Mouse (Mus musculus) spleen, postnatal 0 days (tissue): ENCODE results near the gene BC024063. TPM values are rescaled to one million over a fixed set of nuclear protein-coding genes. Genes with fewer than 3 reads are reported as not detected.

ENCODE experiments used
- polyA plus RNA-seq: library from polyadenylated mRNA; unstranded; fragments of >200 nt; fragmentation: Nextera tagmentation; extraction: Ambion mirVana; gene quantifications from 2 replicates; pipeline ENCODE4 v1.2.1, GENCODE M21; 2015

Gene BC024063
- 0.64 and 0.71 TPM in 2 replicates for polyA plus RNA-seq

GRCm38 (mm10) chr10:82082728-82083621 is at the start of gene BC024063:
TSS of gene BC024063 (plus strand) at chr10:82083353.

GRCm38 (mm10) chr10:82047597-82048459 is 35.3 kb upstream of the BC024063 start, which contains the start of gene Zfp873:
TSS of gene Zfp873 (plus strand) at chr10:82048123.

GRCm38 (mm10) chr10:82127850-82128401 is 44.8 kb downstream of the BC024063 start, which contains the start of gene AU041133:
TSS of gene AU041133 (plus strand) at chr10:82128013.

Other genes starting within 250 kb of the BC024063 start
- 2.4 and 5.3 TPM in 2 replicates for gene Gm32687, start 219.4 kb upstream of the BC024063 start, polyA plus RNA-seq
- 0.57 and 0.69 TPM in 2 replicates for gene Zfp781, start 152.9 kb upstream of the BC024063 start, polyA plus RNA-seq
- gene Zfp873, start 35.2 kb upstream of the BC024063 start, polyA plus RNA-seq = 3.0 and 3.4 TPM in 2 replicates
- 2.2 and 3.4 TPM in 2 replicates for gene AU041133, start 44.7 kb downstream of the BC024063 start, polyA plus RNA-seq
- 2.9 and 3.7 TPM in 2 replicates for gene Zfp938, start 157.9 kb downstream of the BC024063 start, polyA plus RNA-seq
- gene 4932415D10Rik, start 233.2 kb downstream of the BC024063 start, polyA plus RNA-seq = not detected in 2 replicates